Mouse (Mus musculus): Measurements from ENCODE around the gene Nfkbid.

GRCm38 (mm10) chr7:30454259-30454658 is 32.7 kb downstream of the Nfkbid start:
- TF ChIP-seq CTCF (IDR thresholded peaks at IDR 0.05; ENCODE audit: low read depth) = no peak
- no peak for TF ChIP-seq EP300 (IDR thresholded peaks at IDR 0.05; ENCODE audit: low read depth)

Data from heart, postnatal 0 days (tissue).